Mouse (Mus musculus) adrenal gland, postnatal 14 days (tissue): ENCODE data around the gene Nppb. TPM values are rescaled to one million over a fixed set of nuclear protein-coding genes. Genes with fewer than 3 reads are reported as not detected.

ENCODE experiments used
- total RNA-seq: library from RNA; stranded (reverse); gene quantifications from 2 replicates; pipeline ENCODE4 v1.2.3, GENCODE M21; 2021

Gene Nppb
- total RNA-seq, 1 experiment from 2014 or later: not detected

Other genes starting within 250 kb of the Nppb start
- 4.6 and 5.9 TPM in 2 replicates for gene Zfp984, start 176.0 kb upstream of the Nppb start, total RNA-seq
- gene Zfp933, start 137.4 kb upstream of the Nppb start, total RNA-seq: 21.0 and 28.2 TPM in 2 replicates
- 19.4 and 26.0 TPM in 2 replicates for gene Miip, start 117.0 kb upstream of the Nppb start, total RNA-seq
- 7.8 and 9.2 TPM in 2 replicates for gene Fv1, start 116.8 kb upstream of the Nppb start, total RNA-seq
- 191 and 207 TPM in 2 replicates for gene Mfn2, start 81.1 kb upstream of the Nppb start, total RNA-seq
- 43.7 and 44.2 TPM in 2 replicates for gene Plod1, start 49.0 kb upstream of the Nppb start, total RNA-seq
- 43.4 and 44.0 TPM in 2 replicates for gene 2510039O18Rik, start 44.9 kb upstream of the Nppb start, total RNA-seq
- not detected in 2 replicates for gene Nppa, start 14.9 kb downstream of the Nppb start, total RNA-seq
- 9.7 and 12.0 TPM in 2 replicates for gene Clcn6, start 53.0 kb downstream of the Nppb start, total RNA-seq
- 42.6 and 46.6 TPM in 2 replicates for gene Mthfr, start 53.3 kb downstream of the Nppb start, total RNA-seq
- gene Agtrap, start 102.2 kb downstream of the Nppb start, total RNA-seq: 45.1 and 45.2 TPM in 2 replicates
- 20.0 and 21.2 TPM in 2 replicates for gene Mad2l2, start 144.6 kb downstream of the Nppb start, total RNA-seq
- gene Draxin, start 144.9 kb downstream of the Nppb start, total RNA-seq: 0.11 and 0.38 TPM in 2 replicates
- 30.7 and 31.0 TPM in 2 replicates for gene Fbxo6, start 166.4 kb downstream of the Nppb start, total RNA-seq
- 6.7 and 9.1 TPM in 2 replicates for gene Fbxo44, start 174.7 kb downstream of the Nppb start, total RNA-seq
- gene Fbxo2, start 174.8 kb downstream of the Nppb start, total RNA-seq: 3.3 and 3.9 TPM in 2 replicates